Mouse (Mus musculus) limb, embryonic 15.5 days (tissue): ENCODE data around the gene Tbc1d13. TPM values are rescaled to one million over a fixed set of nuclear protein-coding genes. Genes with fewer than 3 reads are reported as not detected.
"Not testable (repeated sequence)": the region's sequence is repeated elsewhere in the genome, so short reads cannot be mapped to it uniquely, and the experiment has no call there.

Experiments used
- ATAC-seq: fragments of 200-750 bp; cut with Nextera tagmentation; 2 replicates; pipeline ENCODE4 v1.8.0; 2017; ENCODE audit warnings: low read depth, moderate TSS enrichment; ENCODE audit not compliant: insufficient number of reproducible peaks, low FRiP score, low TSS enrichment
- H3K27ac ChIP-seq: fragments of 300-500 bp; sonication (generic); 2 replicates; pipeline ENCODE4 v1.5.1; 2015; ENCODE audit warnings: moderate library complexity, mild to moderate bottlenecking, inconsistent platforms
- H3K27me3 ChIP-seq: fragments of 300-500 bp; sonication (generic); 2 replicates; pipeline ENCODE4 v1.6.1; 2015; ENCODE audit warnings: inconsistent platforms
- H3K36me3 ChIP-seq: fragments of 300-500 bp; sonication (generic); 2 replicates; pipeline ENCODE4 v1.6.1; 2015; ENCODE audit warnings: inconsistent platforms
- H3K4me1 ChIP-seq: fragments of 300-500 bp; sonication (generic); 2 replicates; pipeline ENCODE4 v1.6.1; 2015; ENCODE audit warnings: inconsistent platforms
- H3K4me2 ChIP-seq: fragments of 300-500 bp; sonication (generic); 2 replicates; pipeline ENCODE4 v1.6.1; 2015; ENCODE audit warnings: mild to moderate bottlenecking, inconsistent platforms
- H3K4me3 ChIP-seq: fragments of 300-500 bp; sonication (generic); 2 replicates; pipeline ENCODE4 v1.5.1; 2015; ENCODE audit warnings: mild to moderate bottlenecking, inconsistent platforms
- H3K9ac ChIP-seq: fragments of 300-500 bp; sonication (generic); 2 replicates; pipeline ENCODE4 v1.6.1; 2015; ENCODE audit warnings: inconsistent platforms
- H3K9me3 ChIP-seq: fragments of 300-500 bp; sonication (generic); 2 replicates; pipeline ENCODE4 v1.6.1; 2016; ENCODE audit warnings: inconsistent platforms
- WGBS: fragments of 180-500 bp; shearing (Covaris S2); methylation state at CpG from one replicate; pipeline ENCODE4 v1.1.7; 2015; 5-methylcytosine and 5-hydroxymethylcytosine counted together
- polyA plus RNA-seq: library from polyadenylated mRNA; unstranded; fragments of >200 nt; fragmentation: Nextera tagmentation; extraction: Ambion mirVana; gene quantifications from 2 replicates; pipeline ENCODE4 v1.2.1, GENCODE M21; 2015

Gene Tbc1d13
- polyA plus RNA-seq, 1 experiment from 2014 or later, result 8.0 TPM

- 58% methylated on average over 4 of the region's 4 CpGs for WGBS
- Histone ChIP-seq H3K9ac (no peak overlapping the region), H3K27me3 (no peaks in the 10 kb centered on the region), H3K27ac (no peak overlapping the region), H3K4me1 (peaks cover 3% of the 10 kb centered on the region; the same call in 1 of the 2 replicates), H3K36me3 (no peaks in the 10 kb centered on the region), H3K4me3 (no peak overlapping the region), H3K4me2 (no peak overlapping the region), H3K9me3 (no peaks in the 10 kb centered on the region)
- ATAC-seq, result no peak
Measured at GRCm38 (mm10) chr2:30166677-30167076, 33.1 kb downstream of the Tbc1d13 start.

- Histone ChIP-seq H3K9me3 (no peaks in the 10 kb centered on the region), H3K27me3 (no peaks in the 10 kb centered on the region), H3K4me2 (peak within 1 kb of the TSS; percentile 96), H3K36me3 (peaks cover 44% of the 10 kb centered on the region), H3K27ac (peak within 1 kb of the TSS; percentile 91), H3K4me1 (peaks cover 15% of the 10 kb centered on the region), H3K4me3 (peak within 1 kb of the TSS; percentile 70), H3K9ac (peak within 1 kb of the TSS; percentile 74)
- WGBS, result under 1% methylated on average over 75 of the region's 75 CpGs
- peak; percentile 91 for ATAC-seq
Measured at GRCm38 (mm10) chr2:30171371-30171996, 37.9 kb downstream of the Tbc1d13 start, which contains the start of gene Endog. TSS of gene Endog (plus strand) at chr2:30171493.

- Histone ChIP-seq H3K9ac (peak overlapping the region; percentile 74), H3K36me3 (peaks cover 49% of the 10 kb centered on the region), H3K27me3 (no peaks in the 10 kb centered on the region), H3K4me1 (peaks cover 18% of the 10 kb centered on the region), H3K4me3 (peak overlapping the region; percentile 70), H3K27ac (peak overlapping the region; percentile 91), H3K9me3 (no peaks in the 10 kb centered on the region), H3K4me2 (peak overlapping the region; percentile 96)
- under 1% methylated on average over 19 of the region's 19 CpGs for WGBS
- ATAC-seq, result no peak
Measured at GRCm38 (mm10) chr2:30171997-30172382, 38.4 kb downstream of the Tbc1d13 start.

GRCm38 (mm10) chr2:30173541-30174240 is 40.1 kb downstream of the Tbc1d13 start:
- Histone ChIP-seq H3K36me3 (peaks cover 50% of the 10 kb centered on the region), H3K27me3 (no peaks in the 10 kb centered on the region), H3K4me2 (no peak overlapping the region), H3K4me1 (peaks cover 30% of the 10 kb centered on the region), H3K27ac (no peak overlapping the region), H3K9me3 (no peaks in the 10 kb centered on the region), H3K4me3 (no peak overlapping the region), H3K9ac (no peak overlapping the region)
- WGBS, result 96% methylated on average over 20 of the region's 20 CpGs
- no peak for ATAC-seq

GRCm38 (mm10) chr2:30175897-30176296 is 42.4 kb downstream of the Tbc1d13 start:
- Histone ChIP-seq H3K9me3 (no peaks in the 10 kb centered on the region), H3K4me3 (no peak overlapping the region), H3K36me3 (peaks cover 50% of the 10 kb centered on the region), H3K27ac (no peak overlapping the region), H3K4me2 (no peak overlapping the region), H3K4me1 (peaks cover 30% of the 10 kb centered on the region), H3K9ac (no peak overlapping the region), H3K27me3 (no peaks in the 10 kb centered on the region)
- no peak for ATAC-seq
- 93% methylated on average over 8 of the region's 8 CpGs for WGBS

- Histone ChIP-seq H3K4me2 (no peak overlapping the region), H3K4me1 (peaks cover 27% of the 10 kb centered on the region), H3K36me3 (peaks cover 50% of the 10 kb centered on the region), H3K27me3 (no peaks in the 10 kb centered on the region), H3K4me3 (no peak overlapping the region), H3K9me3 (no peaks in the 10 kb centered on the region), H3K27ac (no peak overlapping the region), H3K9ac (no peak overlapping the region)
- 98% methylated on average over 2 of the region's 2 CpGs for WGBS
- ATAC-seq, result no peak
Measured at GRCm38 (mm10) chr2:30176561-30176960, 43.0 kb downstream of the Tbc1d13 start.

- 3% methylated on average over 54 of the region's 54 CpGs for WGBS
- peak; percentile 94 for ATAC-seq
- Histone ChIP-seq H3K4me1 (peaks cover 15% of the 10 kb centered on the region), H3K9ac (peak within 1 kb of the TSS; percentile 76), H3K4me2 (peak within 1 kb of the TSS; percentile 80), H3K36me3 (peaks cover 41% of the 10 kb centered on the region), H3K4me3 (peak within 1 kb of the TSS; percentile 73), H3K27ac (peak within 1 kb of the TSS; percentile 71), H3K9me3 (no peaks in the 10 kb centered on the region), H3K27me3 (no peaks in the 10 kb centered on the region)
Measured at GRCm38 (mm10) chr2:30177700-30178675, 44.4 kb downstream of the Tbc1d13 start, which contains the start of gene Spout1. TSS of gene Spout1 (minus strand) at chr2:30178459.

GRCm38 (mm10) chr2:30178711-30179110 is 45.2 kb downstream of the Tbc1d13 start:
- H3K4me1 ChIP-seq, result peaks cover 15% of the 10 kb centered on the region
- not testable (repeated sequence) for H3K27ac ChIP-seq, H3K9me3 ChIP-seq, ATAC-seq, H3K27me3 ChIP-seq, H3K9ac ChIP-seq
- H3K4me3 ChIP-seq, result peak overlapping the region; percentile 73
- peak overlapping the region; percentile 80 for H3K4me2 ChIP-seq
- WGBS, result 56% methylated on average over 7 of the region's 7 CpGs
- peaks cover 34% of the 10 kb centered on the region for H3K36me3 ChIP-seq

- no peak overlapping the region for H3K4me2 ChIP-seq
- H3K4me3 ChIP-seq, result no peak overlapping the region
- H3K36me3 ChIP-seq, result peaks cover 13% of the 10 kb centered on the region
- H3K9ac ChIP-seq, result no peak overlapping the region
- 79% methylated on average over 2 of the region's 2 CpGs for WGBS
- H3K4me1 ChIP-seq, result peaks cover 8% of the 10 kb centered on the region
- no peaks in the 10 kb centered on the region for H3K9me3 ChIP-seq
- H3K27me3 ChIP-seq, result no peaks in the 10 kb centered on the region
- ATAC-seq, result no peak
- no peak overlapping the region for H3K27ac ChIP-seq
Measured at GRCm38 (mm10) chr2:30182424-30182823, 48.9 kb downstream of the Tbc1d13 start.

GRCm38 (mm10) chr2:30183721-30184120 is 50.2 kb downstream of the Tbc1d13 start:
- Histone ChIP-seq H3K9me3 (no peaks in the 10 kb centered on the region), H3K9ac (no peak overlapping the region), H3K4me1 (no peaks in the 10 kb centered on the region), H3K27me3 (no peaks in the 10 kb centered on the region), H3K27ac (no peak overlapping the region), H3K4me2 (no peak overlapping the region), H3K4me3 (no peak overlapping the region), H3K36me3 (peaks cover 13% of the 10 kb centered on the region)
- ATAC-seq, result no peak
- 70% methylated on average over 3 of the region's 3 CpGs for WGBS

GRCm38 (mm10) chr2:30185276-30185675 is 51.7 kb downstream of the Tbc1d13 start:
- no peak overlapping the region for H3K4me3 ChIP-seq
- 89% methylated on average over 6 of the region's 6 CpGs for WGBS
- H3K27ac ChIP-seq, result no peak overlapping the region
- H3K27me3 ChIP-seq, result no peaks in the 10 kb centered on the region
- no peak overlapping the region for H3K9ac ChIP-seq
- H3K4me1 ChIP-seq, result no peaks in the 10 kb centered on the region
- peaks cover 16% of the 10 kb centered on the region for H3K36me3 ChIP-seq
- H3K4me2 ChIP-seq, result no peak overlapping the region
- ATAC-seq, result no peak
- H3K9me3 ChIP-seq, result no peaks in the 10 kb centered on the region
